Mouse (Mus musculus) hematopoietic stem cell, adult 5-6 weeks (primary cell): ENCODE data around the gene Akirin2. TPM values are rescaled to one million over a fixed set of nuclear protein-coding genes. Genes with fewer than 3 reads are reported as not detected.
"Not testable (repeated sequence)": the region's sequence is repeated elsewhere in the genome, so short reads cannot be mapped to it uniquely, and the experiment has no call there.

Source experiments
- ATAC-seq, 2 experiments: fragments of 125-278 bp in 1 of 2; replicated peaks in 1 of 2; 2 replicates each; pipeline ENCODE4 v1.8.0; 2016 to 2017; ENCODE audit warnings: inconsistent platforms in 2 of 2, mild to moderate bottlenecking in 2 of 2, moderate number of reproducible peaks in 2 of 2, low read depth in 1 of 2, moderate TSS enrichment in 1 of 2; ENCODE audit not compliant: low FRiP score in 2 of 2, poor library complexity in 2 of 2, severe bottlenecking in 2 of 2, insufficient read depth in 1 of 2, low TSS enrichment in 1 of 2
- total RNA-seq: library from RNA; stranded (forward); fragments of 172-1452, 232-1000 nt; gene quantifications from 2 replicates; pipeline ENCODE4 v1.2.3, GENCODE M21; 2017

Gene Akirin2
- total RNA-seq, 1 experiment from 2014 or later: 66.7 TPM

DNA sequence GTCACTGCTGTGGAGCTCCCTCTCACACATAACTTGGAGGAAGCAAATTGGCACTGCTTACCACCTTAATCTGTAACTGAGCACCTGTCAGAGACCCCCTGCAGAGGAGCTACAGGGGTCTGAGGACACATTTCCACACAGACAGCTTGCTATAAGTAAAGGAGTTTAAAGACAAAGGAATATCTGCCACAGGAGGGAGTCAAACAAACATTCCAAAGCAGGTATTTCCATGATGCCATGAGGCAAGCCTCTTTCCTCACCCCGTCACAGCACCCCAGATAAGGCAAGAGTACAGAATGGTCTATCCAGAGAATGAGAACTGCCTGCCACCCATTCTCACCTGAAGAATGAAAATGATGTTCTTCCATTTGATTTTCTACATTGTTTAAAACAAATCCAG, 28.5 kb downstream of the Akirin2 start:
- ATAC-seq: no peak

- not testable (repeated sequence) for ATAC-seq
Measured at GRCm38 (mm10) chr4:34581489-34581888, 30.8 kb downstream of the Akirin2 start.

DNA sequence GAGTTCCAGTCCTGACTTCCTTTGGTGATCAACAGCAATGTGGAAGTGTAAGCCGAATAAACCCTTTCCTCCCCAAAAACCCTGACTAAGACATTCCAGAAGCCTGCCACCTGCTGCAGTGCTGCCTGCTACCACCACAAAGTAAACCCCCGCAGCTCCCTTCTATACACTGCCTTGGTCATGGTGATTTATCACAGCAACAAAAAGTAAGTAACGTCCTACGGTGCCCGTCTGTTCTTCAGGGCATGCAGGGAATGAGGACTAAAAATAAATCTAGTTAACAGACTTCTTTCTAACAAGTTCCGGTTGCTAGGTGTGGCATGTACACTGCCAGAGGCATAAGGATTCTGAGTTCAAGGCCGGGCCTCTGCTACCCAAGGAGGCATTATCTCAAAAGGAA, 31.3 kb downstream of the Akirin2 start:
- no peak for ATAC-seq

DNA sequence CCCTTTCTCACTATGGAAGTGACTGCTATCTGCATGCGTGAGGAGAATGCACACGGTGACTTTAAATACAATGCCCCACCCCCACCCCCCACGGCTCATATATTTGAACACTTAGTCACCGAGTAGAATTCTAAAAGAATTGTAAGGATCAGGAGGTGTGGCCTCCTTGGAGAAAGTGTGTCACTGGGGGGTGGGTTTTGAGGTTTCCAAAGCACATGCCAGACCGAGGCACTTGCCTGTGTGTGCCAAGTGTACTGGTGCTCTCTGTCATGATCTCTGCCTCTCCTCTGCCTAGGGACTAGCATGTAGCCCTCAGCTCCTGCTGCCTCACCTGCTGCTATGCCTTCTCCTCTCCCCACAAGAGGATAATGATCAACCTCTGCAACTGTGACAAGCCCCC, 31.7 kb downstream of the Akirin2 start:
- ATAC-seq: no peak

GRCm38 (mm10) chr4:34583427-34583826, 32.7 kb downstream of the Akirin2 start:
- ATAC-seq: no peak

DNA sequence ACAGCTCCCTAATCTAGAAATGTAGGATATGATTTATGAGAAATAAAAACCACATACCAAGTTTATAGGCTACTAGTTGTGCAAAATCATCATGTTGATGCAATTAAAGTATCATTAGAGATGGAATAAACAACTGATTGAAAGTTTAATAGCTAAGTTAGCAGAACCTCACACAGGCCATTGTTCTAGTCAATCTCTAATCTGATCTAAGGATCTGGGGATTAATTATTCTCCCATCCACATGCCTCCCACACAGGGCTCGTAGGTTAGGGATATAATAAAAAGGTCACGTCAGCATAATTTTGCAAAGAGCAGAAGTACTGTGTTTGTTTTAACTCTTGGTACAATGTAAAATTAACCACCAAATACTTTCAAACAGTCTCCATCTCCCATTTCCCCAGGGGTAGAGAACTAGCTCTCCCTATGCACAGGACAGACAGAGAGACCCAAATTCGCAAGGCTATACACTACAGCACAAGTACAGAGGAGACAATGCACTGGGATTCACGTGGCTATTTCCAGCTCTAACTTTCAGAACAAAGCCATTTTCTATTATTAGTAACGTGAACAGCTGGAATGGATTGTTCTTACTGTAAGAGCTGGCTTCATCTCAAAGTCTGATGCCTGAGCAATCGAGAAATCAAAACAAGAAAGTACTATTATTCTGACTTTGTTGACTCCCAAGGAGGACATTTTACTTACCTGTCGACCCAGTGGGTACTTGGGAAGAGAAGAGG, 34.3 kb downstream of the Akirin2 start:
- no peak for ATAC-seq

DNA sequence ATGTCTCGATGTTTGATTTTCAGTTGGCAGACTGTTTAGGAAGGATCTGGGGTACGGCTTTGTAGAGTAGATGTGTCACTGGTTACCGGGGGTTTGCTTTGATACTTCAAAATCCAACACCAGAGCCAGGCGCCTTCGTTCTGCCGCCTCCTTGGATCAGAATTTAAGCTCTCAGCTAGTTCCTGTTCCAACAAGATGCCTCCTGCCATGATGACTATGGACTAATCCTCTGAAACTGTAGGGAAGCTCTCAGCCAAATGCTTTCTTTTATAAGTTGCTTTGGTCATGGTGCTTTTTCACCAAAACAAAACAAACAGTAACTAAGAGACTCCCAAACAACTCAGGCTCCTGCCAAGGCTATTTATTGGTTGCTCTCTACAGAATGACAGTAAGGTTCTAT, 52.4 kb downstream of the Akirin2 start:
- ATAC-seq: no peak

- no peak for ATAC-seq
Measured at GRCm38 (mm10) chr4:34606658-34607057, 55.9 kb downstream of the Akirin2 start.

DNA sequence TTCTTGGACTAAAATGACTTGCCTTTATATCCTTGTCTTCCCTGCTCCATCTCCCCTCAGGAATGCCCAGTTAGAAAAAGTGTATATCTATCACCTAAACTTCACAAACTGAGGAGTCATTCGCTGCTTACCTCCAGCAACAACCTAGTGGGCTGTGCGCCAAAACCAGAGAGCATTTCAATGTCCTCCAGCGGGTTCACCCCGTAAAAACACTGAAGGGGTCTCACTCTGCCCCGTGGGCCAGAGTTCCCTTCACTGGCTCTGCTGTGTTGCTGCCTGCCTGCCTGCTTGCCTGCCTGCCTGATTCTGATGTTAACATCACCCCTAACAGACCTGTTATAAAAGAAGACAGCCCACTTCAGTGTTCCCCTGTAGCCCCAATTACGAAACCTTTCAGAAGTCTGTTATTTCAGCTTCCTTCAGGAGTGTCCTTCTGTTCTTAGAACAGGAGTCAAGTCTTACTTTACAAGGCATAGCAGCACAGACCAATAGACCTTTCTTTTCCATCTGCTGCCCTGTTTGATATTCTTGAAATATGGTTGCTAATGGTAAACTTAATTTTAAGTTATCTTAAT, 62.9 kb downstream of the Akirin2 start:
- no peak for ATAC-seq

GRCm38 (mm10) chr4:34614630-34615094, 63.9 kb downstream of the Akirin2 start, which contains the start of the genes Orc3 and Rars2:
Gene Orc3 (minus strand): TSS chr4:34614944.
Gene Rars2 (plus strand): TSS chr4:34614957.
- ATAC-seq: peak; percentile 96 to 99

- peak; percentile 9 to 25; a peak in 2 of 4 replicates for ATAC-seq
Measured at GRCm38 (mm10) chr4:34615303-34615702, 64.6 kb downstream of the Akirin2 start.

- no peak for ATAC-seq
Measured at GRCm38 (mm10) chr4:34616146-34616545, 65.4 kb downstream of the Akirin2 start.

Other genes with a start within 250 kb of the Akirin2 start
- gene Orc3, start 64.0 kb downstream of the Akirin2 start, total RNA-seq: 107 and 116 TPM in 2 replicates
- gene Rars2, start 64.0 kb downstream of the Akirin2 start, total RNA-seq: 38.9 and 40.3 TPM in 2 replicates
- gene Slc35a1, start 136.5 kb downstream of the Akirin2 start, total RNA-seq: 42.3 and 44.1 TPM in 2 replicates
- gene Cfap206, start 179.3 kb downstream of the Akirin2 start, total RNA-seq: not detected in 2 replicates
- gene Gm136, start 205.3 kb downstream of the Akirin2 start, total RNA-seq: not detected in 2 replicates
- gene Smim8, start 227.5 kb downstream of the Akirin2 start, total RNA-seq: 22.5 and 49.1 TPM in 2 replicates